Mouse (Mus musculus): Measurements from ENCODE around the gene Olfr157. TPM values are rescaled to one million over a fixed set of nuclear protein-coding genes. Genes with fewer than 3 reads are reported as not detected.
"Not testable (repeated sequence)": the region's sequence is repeated elsewhere in the genome, so short reads cannot be mapped to it uniquely, and the experiment has no call there.

Olfr157 gene
- polyA plus RNA-seq, 1 experiment from 2014 or later: not detected

GRCm38 (mm10) chr4:43859886-43860285 lies 19.9 kb upstream of the Olfr157 start:
- Histone ChIP-seq H3K4me2 (no peak overlapping the region), H3K9me3 (no peaks in the 10 kb centered on the region), H3K36me3 (no peaks in the 10 kb centered on the region), H3K4me1 (peaks cover 6% of the 10 kb centered on the region), H3K9ac (no peak overlapping the region), H3K27ac (no peak overlapping the region), H3K4me3 (no peak overlapping the region), H3K27me3 (no peaks in the 10 kb centered on the region)
- 68% methylated on average over 10 of the region's 10 CpGs for WGBS
- no peak for ATAC-seq (ENCODE audit: insufficient number of reproducible peaks, low FRiP score, low TSS enrichment, low read depth)

GRCm38 (mm10) chr4:43854101-43854500 lies 14.1 kb upstream of the Olfr157 start:
- Histone ChIP-seq H3K9me3 (no peaks in the 10 kb centered on the region), H3K36me3 (no peaks in the 10 kb centered on the region), H3K4me1 (no peaks in the 10 kb centered on the region), H3K4me3 (no peak overlapping the region), H3K27me3 (no peaks in the 10 kb centered on the region), H3K9ac (no peak overlapping the region), H3K27ac (no peak overlapping the region), H3K4me2 (no peak overlapping the region)
- ATAC-seq (ENCODE audit: insufficient number of reproducible peaks, low FRiP score, low TSS enrichment, low read depth): no peak
- WGBS: 70% methylated on average over 8 of the region's 8 CpGs

GRCm38 (mm10) chr4:43851265-43851664 lies 11.3 kb upstream of the Olfr157 start, which contains the start of gene Olfr155:
Gene Olfr155 (plus strand): TSS chr4:43851565.
- no peak within 1 kb of the TSS for H3K4me2 ChIP-seq
- no peak for ATAC-seq (ENCODE audit: insufficient number of reproducible peaks, low FRiP score, low TSS enrichment, low read depth)
- 84% methylated on average over 6 of the region's 6 CpGs for WGBS

GRCm38 (mm10) chr4:43838326-43838725 lies 1.7 kb downstream of the Olfr157 start:
- Histone ChIP-seq H3K36me3 (no peaks in the 10 kb centered on the region), H3K27ac (no peak overlapping the region), H3K9me3 (no peaks in the 10 kb centered on the region), H3K4me1 (no peaks in the 10 kb centered on the region), H3K4me3 (no peak overlapping the region), H3K4me2 (no peak overlapping the region), H3K9ac (no peak overlapping the region), H3K27me3 (no peaks in the 10 kb centered on the region)
- no peak for ATAC-seq (ENCODE audit: insufficient number of reproducible peaks, low FRiP score, low TSS enrichment, low read depth)
- WGBS: 66% methylated on average over 3 of the region's 3 CpGs

More at GRCm38 (mm10) chr4:43851265-43851664, 11.3 kb upstream of the Olfr157 start, which contains the start of gene Olfr155:
- Histone ChIP-seq H3K27ac (no peak within 1 kb of the TSS), H3K9me3 (no peaks in the 10 kb centered on the region), H3K4me1 (no peaks in the 10 kb centered on the region), H3K27me3 (no peaks in the 10 kb centered on the region), H3K36me3 (no peaks in the 10 kb centered on the region), H3K9ac (no peak within 1 kb of the TSS), H3K4me3 (no peak within 1 kb of the TSS)

GRCm38 (mm10) chr4:43834749-43835148 lies 5.3 kb downstream of the Olfr157 start:
- Histone ChIP-seq H3K27me3 (no peaks in the 10 kb centered on the region), H3K9me3 (no peaks in the 10 kb centered on the region), H3K9ac (no peak overlapping the region), H3K4me1 (no peaks in the 10 kb centered on the region), H3K36me3 (no peaks in the 10 kb centered on the region), H3K4me2 (no peak overlapping the region), H3K4me3 (no peak overlapping the region), H3K27ac (no peak overlapping the region)
- no peak for ATAC-seq (ENCODE audit: insufficient number of reproducible peaks, low FRiP score, low TSS enrichment, low read depth)
- 64% methylated on average over 4 of the region's 4 CpGs for WGBS

- WGBS: 71% methylated on average over 5 of the region's 5 CpGs
- no peak overlapping the region for H3K27ac ChIP-seq
Measured at GRCm38 (mm10) chr4:43833752-43834151, 6.2 kb downstream of the Olfr157 start.

GRCm38 (mm10) chr4:43832031-43832430 lies 8.0 kb downstream of the Olfr157 start:
- Histone ChIP-seq H3K4me3 (no peak overlapping the region), H3K9ac (no peak overlapping the region), H3K4me2 (no peak overlapping the region), H3K27me3 (no peaks in the 10 kb centered on the region), H3K36me3 (no peaks in the 10 kb centered on the region), H3K9me3 (no peaks in the 10 kb centered on the region), H3K27ac (no peak overlapping the region), H3K4me1 (no peaks in the 10 kb centered on the region)
- 72% methylated on average over 5 of the region's 5 CpGs for WGBS
- ATAC-seq (ENCODE audit: insufficient number of reproducible peaks, low FRiP score, low TSS enrichment, low read depth): no peak

More at GRCm38 (mm10) chr4:43833752-43834151, 6.2 kb downstream of the Olfr157 start:
- Histone ChIP-seq H3K36me3 (no peaks in the 10 kb centered on the region), H3K4me2 (no peak overlapping the region), H3K9ac (no peak overlapping the region), H3K27me3 (no peaks in the 10 kb centered on the region), H3K9me3 (no peaks in the 10 kb centered on the region), H3K4me1 (no peaks in the 10 kb centered on the region), H3K4me3 (no peak overlapping the region)
- no peak for ATAC-seq (ENCODE audit: insufficient number of reproducible peaks, low FRiP score, low TSS enrichment, low read depth)

GRCm38 (mm10) chr4:43828806-43829205 lies 11.2 kb downstream of the Olfr157 start:
- Histone ChIP-seq H3K9me3 (no peaks in the 10 kb centered on the region), H3K9ac (no peak overlapping the region), H3K4me1 (peaks cover under 1% of the 10 kb centered on the region; the same call in 1 of the 2 replicates), H3K4me3 (no peak overlapping the region), H3K27ac (no peak overlapping the region), H3K27me3 (no peaks in the 10 kb centered on the region), H3K4me2 (no peak overlapping the region), H3K36me3 (no peaks in the 10 kb centered on the region)
- no peak for ATAC-seq (ENCODE audit: insufficient number of reproducible peaks, low FRiP score, low TSS enrichment, low read depth)
- 81% methylated on average over 4 of the region's 4 CpGs for WGBS

GRCm38 (mm10) chr4:43823845-43824337 lies 16.1 kb downstream of the Olfr157 start, which contains the start of gene Olfr156:
Gene Olfr156 (minus strand): TSS chr4:43823895.
- no peak for ATAC-seq (ENCODE audit: insufficient number of reproducible peaks, low FRiP score, low TSS enrichment, low read depth)
- no peak within 1 kb of the TSS for H3K9ac ChIP-seq
- no peak within 1 kb of the TSS for H3K4me2 ChIP-seq
- no peaks in the 10 kb centered on the region for H3K36me3 ChIP-seq
- WGBS: 8% methylated on average over 7 of the region's 7 CpGs
- H3K4me3 ChIP-seq: no peak within 1 kb of the TSS
- peaks cover 5% of the 10 kb centered on the region; the same call in 1 of the 2 replicates for H3K4me1 ChIP-seq
- no peaks in the 10 kb centered on the region for H3K27me3 ChIP-seq
- no peak within 1 kb of the TSS for H3K27ac ChIP-seq
- no peaks in the 10 kb centered on the region for H3K9me3 ChIP-seq

GRCm38 (mm10) chr4:43822896-43823550 lies 17.0 kb downstream of the Olfr157 start:
- Histone ChIP-seq H3K4me2 (no peak overlapping the region), H3K4me1 (peaks cover 5% of the 10 kb centered on the region; the same call in 1 of the 2 replicates), H3K27ac (no peak overlapping the region), H3K27me3 (no peaks in the 10 kb centered on the region), H3K9ac (no peak overlapping the region), H3K9me3 (no peaks in the 10 kb centered on the region), H3K36me3 (no peaks in the 10 kb centered on the region), H3K4me3 (no peak overlapping the region)
- ATAC-seq (ENCODE audit: insufficient number of reproducible peaks, low FRiP score, low TSS enrichment, low read depth): no peak
- 84% methylated on average over 13 of the region's 13 CpGs for WGBS

- Histone ChIP-seq H3K4me3 (no peak overlapping the region), H3K9me3 (no peaks in the 10 kb centered on the region), H3K4me1 (no peaks in the 10 kb centered on the region), H3K27ac (no peak overlapping the region), H3K27me3 (no peaks in the 10 kb centered on the region), H3K36me3 (no peaks in the 10 kb centered on the region), H3K9ac (no peak overlapping the region), H3K4me2 (no peak overlapping the region)
- ATAC-seq (ENCODE audit: insufficient number of reproducible peaks, low FRiP score, low TSS enrichment, low read depth): no peak
- 57% methylated on average over 7 of the region's 7 CpGs for WGBS
Measured at GRCm38 (mm10) chr4:43798936-43799335, 41.1 kb downstream of the Olfr157 start.

GRCm38 (mm10) chr4:43795844-43796243 lies 44.2 kb downstream of the Olfr157 start:
- H3K4me1 ChIP-seq; H3K9ac ChIP-seq; H3K36me3 ChIP-seq; H3K27ac ChIP-seq; ATAC-seq (ENCODE audit: insufficient number of reproducible peaks, low FRiP score, low TSS enrichment, low read depth); H3K27me3 ChIP-seq; H3K4me3 ChIP-seq; H3K4me2 ChIP-seq; H3K9me3 ChIP-seq: not testable (repeated sequence)
- 83% methylated on average over 5 of the region's 5 CpGs for WGBS
